Mouse (Mus musculus) MEL (cell line): ENCODE data around the gene Ctsd. TPM values are rescaled to one million over a fixed set of nuclear protein-coding genes. Genes with fewer than 3 reads are reported as not detected.

ENCODE experiments used
- DNase-seq: peaks from one replicate; pipeline ENCODE4 v3.0.0; 2011; ENCODE audit warnings: low read depth, low spot score
- H3K27ac ChIP-seq: 2 replicates; pipeline ENCODE4 v1.5.1; 2012; ENCODE audit warnings: low read depth, mild to moderate bottlenecking, control low read depth, low read length, moderate library complexity; ENCODE audit not compliant: control insufficient read depth
- H3K27me3 ChIP-seq, 2 experiments: fragments of 150-350 bp in 1 of 2; sonication (generic) in 1 of 2; 2 replicates each; pipeline ENCODE4 v1.6.1; 2012; ENCODE audit warnings: low read length in 2 of 2, mild to moderate bottlenecking in 2 of 2, improper control_type of control experiment in 1 of 2, moderate library complexity in 1 of 2; ENCODE audit not compliant: insufficient read depth in 2 of 2, control insufficient read depth in 1 of 2
- H3K36me3 ChIP-seq, 2 experiments: 2 replicates each; pipeline ENCODE4 v1.6.1; 2012 to 2014; ENCODE audit warnings: low read length in 2 of 2, improper control_type of control experiment in 1 of 2, inconsistent platforms in 1 of 2, mild to moderate bottlenecking in 1 of 2; ENCODE audit not compliant: insufficient read depth in 2 of 2, control insufficient read depth in 1 of 2
- H3K4me1 ChIP-seq, 2 experiments: fragments of 150-350 bp in 1 of 2; sonication (generic) in 1 of 2; 2 replicates each; pipeline ENCODE4 v1.6.1; 2012; ENCODE audit warnings: low read length in 2 of 2, improper control_type of control experiment in 1 of 2, mild to moderate bottlenecking in 1 of 2; ENCODE audit not compliant: insufficient read depth in 2 of 2, control insufficient read depth in 1 of 2
- H3K4me3 ChIP-seq, 2 experiments: fragments of 150-350 bp in 1 of 2; sonication (generic) in 1 of 2; 2 replicates each; pipeline ENCODE4 v1.5.1; 2012; ENCODE audit warnings: low read depth in 2 of 2, low read length in 2 of 2, mild to moderate bottlenecking in 2 of 2, moderate library complexity in 2 of 2, control low read depth in 1 of 2, improper control_type of control experiment in 1 of 2; ENCODE audit not compliant: control insufficient read depth in 1 of 2, insufficient read depth in 1 of 2
- H3K79me2 ChIP-seq: 2 replicates; pipeline ENCODE4 v1.6.1; 2012; ENCODE audit warnings: mild to moderate bottlenecking, low read length, moderate library complexity; ENCODE audit not compliant: control insufficient read depth, poor library complexity, insufficient read depth
- H3K9ac ChIP-seq: 2 replicates; pipeline ENCODE4 v1.6.1; 2012; ENCODE audit warnings: low read depth, mild to moderate bottlenecking, control low read depth, low read length, moderate library complexity; ENCODE audit not compliant: control insufficient read depth, poor library complexity, severe bottlenecking
- H3K9me3 ChIP-seq: fragments of 150-350 bp; sonication (generic); replicated peaks from 2 replicates; pipeline ENCODE4 v1.6.1; 2012; ENCODE audit warnings: mild to moderate bottlenecking, low read length, improper control_type of control experiment, moderate library complexity; ENCODE audit not compliant: insufficient read depth
- E2F4 ChIP-seq: IDR thresholded peaks from 2 replicates; pipeline ENCODE4 v1.6.1; 2011; ENCODE audit warnings: low read depth, low read length, improper control_type of control experiment, borderline replicate concordance
- ELF1 ChIP-seq: IDR thresholded peaks from 2 replicates; pipeline ENCODE4 v1.6.1; 2014; ENCODE audit warnings: low read depth, mild to moderate bottlenecking, inconsistent platforms, low read length, improper control_type of control experiment, moderate library complexity
- EP300 ChIP-seq, 2 experiments: IDR thresholded peaks; 2 replicates each; pipeline ENCODE4 v1.6.1; 2011; ENCODE audit warnings: improper control_type of control experiment in 2 of 2, low read length in 2 of 2, low read depth in 1 of 2, mild to moderate bottlenecking in 1 of 2
- ETS1 ChIP-seq: IDR thresholded peaks from 2 replicates; pipeline ENCODE4 v1.6.1; 2012; ENCODE audit warnings: low read depth, mild to moderate bottlenecking, inconsistent platforms, low read length, improper control_type of control experiment, moderate library complexity
- GATA1 ChIP-seq: IDR thresholded peaks from 2 replicates; pipeline ENCODE4 v1.6.1; 2011; ENCODE audit warnings: low read depth, low read length, improper control_type of control experiment
- KAT2A ChIP-seq: conservative IDR thresholded peaks from 2 replicates; pipeline ENCODE4 v1.6.1; 2012; ENCODE audit warnings: low read depth, low read length, improper control_type of control experiment, inconsistent platforms
- MAFK ChIP-seq: IDR thresholded peaks from 2 replicates; pipeline ENCODE4 v1.6.1; 2011; ENCODE audit warnings: low read depth, mild to moderate bottlenecking, low read length, improper control_type of control experiment, borderline replicate concordance
- MXI1 ChIP-seq: IDR thresholded peaks from 2 replicates; pipeline ENCODE4 v1.6.1; 2011; ENCODE audit warnings: mild to moderate bottlenecking, low read depth, low read length, improper control_type of control experiment
- MYC ChIP-seq: IDR thresholded peaks from 2 replicates; pipeline ENCODE4 v1.6.1; 2011; ENCODE audit warnings: low read depth, mild to moderate bottlenecking, low read length, improper control_type of control experiment, moderate library complexity
- NRF1 ChIP-seq: IDR thresholded peaks from 2 replicates; pipeline ENCODE4 v1.6.1; 2014; ENCODE audit warnings: low read depth, mild to moderate bottlenecking, inconsistent platforms, low read length, improper control_type of control experiment, moderate library complexity; ENCODE audit not compliant: poor library complexity, insufficient read depth, severe bottlenecking
- POLR2A ChIP-seq, 2 experiments: IDR thresholded peaks; 2 replicates each; pipeline ENCODE4 v1.6.1; 2011 to 2012; ENCODE audit warnings: low read length in 2 of 2, mild to moderate bottlenecking in 2 of 2, control low read depth in 1 of 2, improper control_type of control experiment in 1 of 2, low read depth in 1 of 2, moderate library complexity in 1 of 2; ENCODE audit not compliant: control insufficient read depth in 1 of 2, insufficient read depth in 1 of 2, poor library complexity in 1 of 2
- POLR2AphosphoS2 ChIP-seq: IDR thresholded peaks from 2 replicates; pipeline ENCODE4 v1.6.1; 2011; ENCODE audit warnings: low read length, improper control_type of control experiment
- RCOR1 ChIP-seq: IDR thresholded peaks from 2 replicates; pipeline ENCODE4 v1.6.1; 2012; ENCODE audit warnings: low read depth, mild to moderate bottlenecking, inconsistent platforms, low read length, improper control_type of control experiment
- TCF12 ChIP-seq: IDR thresholded peaks from 2 replicates; pipeline ENCODE4 v1.6.1; 2014; ENCODE audit warnings: low read depth, mild to moderate bottlenecking, inconsistent platforms, low read length, improper control_type of control experiment, moderate library complexity
- UBTF ChIP-seq: IDR thresholded peaks from 2 replicates; pipeline ENCODE4 v1.6.1; 2012; ENCODE audit warnings: low read depth, mild to moderate bottlenecking, inconsistent platforms, low read length, improper control_type of control experiment, moderate library complexity, borderline replicate concordance; ENCODE audit not compliant: insufficient read depth
- USF1 ChIP-seq: IDR thresholded peaks from 2 replicates; pipeline ENCODE4 v1.6.1; 2014; ENCODE audit warnings: low read depth, mild to moderate bottlenecking, inconsistent platforms, low read length, improper control_type of control experiment, moderate library complexity
- USF2 ChIP-seq, 2 experiments: IDR thresholded peaks; 2 replicates each; pipeline ENCODE4 v1.6.1; 2011 to 2012; ENCODE audit warnings: improper control_type of control experiment in 2 of 2, low read length in 2 of 2, borderline replicate concordance in 1 of 2, inconsistent platforms in 1 of 2, low read depth in 1 of 2, mild to moderate bottlenecking in 1 of 2; ENCODE audit not compliant: insufficient read depth in 1 of 2
- ZC3H11A ChIP-seq: IDR thresholded peaks from 2 replicates; pipeline ENCODE4 v1.6.1; 2012; ENCODE audit warnings: low read depth, mild to moderate bottlenecking, inconsistent platforms, low read length, improper control_type of control experiment
- ZKSCAN1 ChIP-seq: IDR thresholded peaks from 2 replicates; pipeline ENCODE4 v1.6.1; 2012; ENCODE audit warnings: low read depth, mild to moderate bottlenecking, inconsistent platforms, low read length, improper control_type of control experiment, moderate library complexity
- ZMIZ1 ChIP-seq: IDR thresholded peaks from 2 replicates; pipeline ENCODE4 v1.6.1; 2012; ENCODE audit warnings: low read depth, mild to moderate bottlenecking, inconsistent platforms, low read length, improper control_type of control experiment, moderate library complexity
- polyA plus RNA-seq, 2 experiments: library from polyadenylated mRNA; stranded (reverse) in 1 of 2; unstranded in 1 of 2; fragments of >175 nt in 1 of 2; fragments of >200 nt in 1 of 2; gene quantifications; 2 replicates each; pipeline versions ENCODE4 v1.2.1 to v1.2.4; 2012; ENCODE audit warnings: low replicate concordance in 2 of 2, low read depth in 1 of 2; ENCODE audit not compliant: insufficient read length in 2 of 2, insufficient read depth in 1 of 2, missing spikeins in 1 of 2
- total RNA-seq: library from RNA; depleted of rRNA; stranded (reverse); fragments of 300-350 nt; gene quantifications from 2 replicates; pipeline ENCODE4 v1.2.3, GENCODE M21; 2012

Gene Ctsd
- total and polyA plus RNA-seq, 3 experiments: 89.3 to 179 (median 115) TPM

GRCm38 (mm10) chr7:142398052-142398451 lies 10.2 kb upstream of the Ctsd start:
- no peak overlapping the region for H3K9ac ChIP-seq
- no peaks in the 10 kb centered on the region for H3K79me2 ChIP-seq
- no peak for DNase-seq
- peaks cover 26 to 59% of the 10 kb centered on the region in 2 experiments for H3K4me1 ChIP-seq
- no peak overlapping the region for H3K27ac ChIP-seq
- H3K4me3 ChIP-seq: no peak overlapping the region
- no peaks in the 10 kb centered on the region for H3K27me3 ChIP-seq
- TF ChIP-seq TCF12 (no peak), E2F4 (no peak), GATA1 (no peak), UBTF (no peak), KAT2A (no peak), NRF1 (no peak), ELF1 (no peak), USF1 (no peak), MXI1 (no peak)
- no peaks in the 10 kb centered on the region for H3K9me3 ChIP-seq
- peaks cover 0 to 39% of the 10 kb centered on the region in 2 experiments; a peak in 2 of 4 replicates for H3K36me3 ChIP-seq

DNA sequence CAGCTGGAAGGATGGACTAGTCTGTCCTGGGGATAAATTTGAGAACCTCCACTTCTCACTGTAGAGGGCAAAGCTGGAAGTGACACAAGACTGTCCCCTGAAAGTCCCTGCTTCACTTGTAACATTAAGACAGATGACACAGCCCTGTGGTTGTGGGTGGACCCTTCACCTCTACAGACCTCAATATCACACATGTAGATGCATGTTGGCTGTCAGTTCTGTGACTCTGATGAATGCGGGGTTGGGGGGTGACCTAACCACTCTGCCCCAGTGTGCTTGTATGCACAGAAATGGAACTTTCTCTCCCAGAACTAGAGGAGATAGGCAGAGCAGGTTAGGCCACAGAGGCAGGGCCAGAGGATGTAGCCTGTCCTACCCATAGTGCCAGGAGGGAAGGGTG lies 8.8 kb upstream of the Ctsd start:
- Histone ChIP-seq H3K4me3 (no peak overlapping the region), H3K9me3 (no peaks in the 10 kb centered on the region), H3K4me1 (peaks cover 29 to 63% of the 10 kb centered on the region in 2 experiments), H3K36me3 (peaks cover 0 to 43% of the 10 kb centered on the region in 2 experiments; a peak in 2 of 4 replicates), H3K27me3 (no peaks in the 10 kb centered on the region), H3K27ac (no peak overlapping the region), H3K79me2 (no peaks in the 10 kb centered on the region), H3K9ac (no peak overlapping the region)
- TF ChIP-seq ZKSCAN1 (no peak), ETS1 (no peak), USF2 (IDR thresholded peaks at IDR 0.05; ENCODE audit: borderline replicate concordance in 1 of 2, insufficient read depth in 1 of 2, low read depth in 1 of 2, low read length in 2 of 2) (no peak), POLR2AphosphoS2 (no peak), MAFK (no peak), MYC (no peak), USF1 (no peak), ELF1 (no peak), POLR2A (IDR thresholded peaks at IDR 0.05; ENCODE audit: control insufficient read depth in 1 of 2, insufficient read depth in 1 of 2, low read depth in 1 of 2, low read length in 2 of 2, poor library complexity in 1 of 2) (no peak), GATA1 (no peak), ZC3H11A (no peak), ZMIZ1 (no peak), E2F4 (no peak), RCOR1 (no peak), EP300 (IDR thresholded peaks at IDR 0.05; ENCODE audit: low read depth in 1 of 2, low read length in 2 of 2) (no peak)
- DNase-seq: no peak
